Comparison of ENCODE assay signal across 9 mouse cellular contexts in genomic region chr2:105224134-105224986, GRCm38 (mm10). TPM values are rescaled to one million over a fixed set of nuclear protein-coding genes. Genes with fewer than 3 reads are reported as not detected.
DNase-seq lines count a peak whose midpoint lies in the region; ATAC-seq lines count a peak whose summit lies in the region.
"Had no signal": no experiment of that assay in that cellular context is flagged by ENCODE, and none has a peak within 500 bp of the region (broad histone marks: within the 10 kb centered on the region; RNA-seq: fewer than 3 reads in every experiment).

Them7 (plus strand) TSS chr2:105224320.

- H3K9me3 ChIP-seq in forebrain, embryonic 12.5 days = no peaks in the 10 kb centered on the region
- H3K9me3 ChIP-seq in hindbrain, embryonic 15.5 days = no peaks in the 10 kb centered on the region
- H3K9me3 ChIP-seq in liver, embryonic 11.5 days (ENCODE audit: control insufficient read depth, low read length) = no peaks in the 10 kb centered on the region

- peak within 1 kb of the TSS; percentile 67 for H3K4me2 ChIP-seq in forebrain, embryonic 12.5 days
- peak within 1 kb of the TSS; percentile 59 for H3K4me2 ChIP-seq in hindbrain, embryonic 15.5 days
- H3K4me2 ChIP-seq in liver, embryonic 11.5 days = peak within 1 kb of the TSS; percentile 63

- DNase-seq in thymus, postnatal 4 days = peak; percentile 9
- DNase-seq in thymus, postnatal 0 days (ENCODE audit: low spot score) = no peak
- DNase-seq in liver, embryonic 11.5 days (ENCODE audit: low spot score) = peak; percentile 47
- DNase-seq in ovary, postnatal 36 days (ENCODE audit: low spot score) = peak; percentile 62
- no peak for DNase-seq in left cerebral cortex, adult 8-10 months (ENCODE audit: low spot score in 2 of 2)

- H3K36me3 ChIP-seq in forebrain, embryonic 12.5 days (replicated peaks) = no peaks in the 10 kb centered on the region
- H3K36me3 ChIP-seq in hindbrain, embryonic 15.5 days = no peaks in the 10 kb centered on the region
- no peaks in the 10 kb centered on the region for H3K36me3 ChIP-seq in liver, embryonic 11.5 days (ENCODE audit: control insufficient read depth, insufficient read depth, low read length)

- peak within 1 kb of the TSS; percentile 35 for H3K4me3 ChIP-seq in forebrain, embryonic 12.5 days (replicated peaks)
- peak within 1 kb of the TSS; percentile 34 for H3K4me3 ChIP-seq in hindbrain, embryonic 15.5 days
- H3K4me3 ChIP-seq in liver, embryonic 11.5 days (ENCODE audit: low read depth, low read length) = peak within 1 kb of the TSS; percentile 31
- H3K4me3 ChIP-seq: myocyte had no signal

- H3K27ac ChIP-seq in forebrain, embryonic 12.5 days = no peak within 1 kb of the TSS
- no peak within 1 kb of the TSS for H3K27ac ChIP-seq in hindbrain, embryonic 15.5 days (replicated peaks)
- no peak within 1 kb of the TSS for H3K27ac ChIP-seq in liver, embryonic 11.5 days (ENCODE audit: low read depth, low read length)

- H3K4me1 ChIP-seq in forebrain, embryonic 12.5 days = peaks cover 10% of the 10 kb centered on the region
- peaks cover 9% of the 10 kb centered on the region for H3K4me1 ChIP-seq in hindbrain, embryonic 15.5 days (replicated peaks)
- H3K4me1 ChIP-seq in liver, embryonic 11.5 days (replicated peaks; ENCODE audit: control insufficient read depth, insufficient read depth, low read length) = peaks cover 3% of the 10 kb centered on the region

- peaks cover 45% of the 10 kb centered on the region for H3K27me3 ChIP-seq in forebrain, embryonic 12.5 days
- H3K27me3 ChIP-seq in hindbrain, embryonic 15.5 days = peaks cover 26% of the 10 kb centered on the region
- H3K27me3 ChIP-seq in liver, embryonic 11.5 days (replicated peaks; ENCODE audit: control insufficient read depth, insufficient read depth, low read length) = peaks cover 17% of the 10 kb centered on the region

- peak within 1 kb of the TSS; percentile 45; the same call in 1 of the 2 replicates for H3K9ac ChIP-seq in forebrain, embryonic 12.5 days
- H3K9ac ChIP-seq in hindbrain, embryonic 15.5 days = no peak within 1 kb of the TSS
- H3K9ac ChIP-seq in liver, embryonic 11.5 days (ENCODE audit: low read depth, low read length) = no peak within 1 kb of the TSS

- WGBS in forebrain, embryonic 12.5 days = 2% methylated on average over 38 of the region's 38 CpGs
- 5% methylated on average over 38 of the region's 38 CpGs for WGBS in hindbrain, embryonic 15.5 days
- WGBS in liver, embryonic 11.5 days = 5% methylated on average over 38 of the region's 38 CpGs

- no peak for ATAC-seq in forebrain, embryonic 12.5 days (ENCODE audit: low FRiP score)
- peak; percentile 53; the same call in 1 of the 2 replicates for ATAC-seq in hindbrain, embryonic 15.5 days (ENCODE audit: low FRiP score, low read depth)
- ATAC-seq in liver, embryonic 11.5 days (replicated peaks; ENCODE audit: low FRiP score) = peak; percentile 70
- ATAC-seq in monocyte, adult 5-6 weeks (replicated peaks; ENCODE audit: insufficient number of reproducible peaks, low FRiP score, low TSS enrichment, poor library complexity, severe bottlenecking) = no peak

RNA-seq across cellular contexts. Expression of gene Them7, which starts in this region (rescaled TPM):
- 0.40 and 0.48 TPM in 2 replicates for polyA plus RNA-seq in thymus, postnatal 0 days (2015; fragmentation: Nextera tagmentation; extraction: Ambion mirVana)
- not detected in 2 replicates for polyA plus RNA-seq in forebrain, embryonic 12.5 days (2016; fragmentation: Nextera tagmentation; extraction: Ambion mirVana)
- 0.09 and 0.46 TPM in 2 replicates for polyA plus RNA-seq in hindbrain, embryonic 15.5 days (2015; fragmentation: Nextera tagmentation; extraction: Ambion mirVana)
- 0.90 and 1.3 TPM in 2 replicates for polyA plus RNA-seq in liver, embryonic 11.5 days (2014; fragmentation: Nextera tagmentation; extraction: Ambion mirVana)
- under 1 TPM in 1 of 4 experiments, not detected in 3; 0.23 TPM for total RNA-seq in left cerebral cortex, adult 8-10 months (2022)
- not detected in 3 replicates for total RNA-seq in monocyte, adult 5-6 weeks (2017)
- polyA plus RNA-seq: myocyte had no signal

Comparison
In these comparisons a context has a peak if more than half of its experiments do, and no peak if none do; other contexts are left out.
1. DNase-seq: peak in thymus, postnatal 4 days (single experiment), liver, embryonic 11.5 days (single experiment) and ovary, postnatal 36 days (single experiment); none in thymus, postnatal 0 days (single experiment) and left cerebral cortex, adult 8-10 months (0 of 2).
2. Peak in ATAC-seq, H3K4me3 ChIP-seq and H3K4me2 ChIP-seq in hindbrain, embryonic 15.5 days; RNA of the gene not detected or under 1 TPM.
3. Peak in every context shown above with its lines, with median percentiles within 50 percentile points of each other: H3K4me2 ChIP-seq and H3K4me3 ChIP-seq.